Mouse (Mus musculus) brain, embryonic 14.5 days (tissue): ENCODE measurements at regions not wholly inside any gene's neighbourhood (a gene's known extent, or its start where the extent isn't known, plus 50 kb on each side); places are given as distances from the start of the nearest gene placed in this dataset.
A peak's percentile ranks its signal among the peaks of the same experiment; 100 is the strongest.

Experiments
- DNase-seq: peaks from one replicate; pipeline ENCODE4 v3.0.0-alpha.2; 2011; ENCODE audit warnings: low read depth
- CTCF ChIP-seq: fragments of 200-500 bp; IDR thresholded peaks from 2 replicates; pipeline ENCODE4 v1.5.1; 2012; ENCODE audit warnings: inconsistent platforms, mild to moderate bottlenecking, moderate library complexity, borderline replicate concordance; ENCODE audit not compliant: insufficient read depth, insufficient read length; ENCODE audit errors: extremely low read depth
- POLR2A ChIP-seq: fragments of 200-500 bp; IDR thresholded peaks from 2 replicates; pipeline ENCODE4 v1.6.1; 2012; ENCODE audit warnings: mild to moderate bottlenecking, inconsistent platforms, borderline replicate concordance; ENCODE audit not compliant: poor library complexity, insufficient read depth, insufficient read length, severe bottlenecking; ENCODE audit errors: extremely low read depth

GRCm38 (mm10) chr1:39047316-39047715 lies 61.9 kb downstream of the Pdcl3 start:
- TF ChIP-seq POLR2A (no peak), CTCF (no peak)
- DNase-seq, result no peak

- no peak for DNase-seq
- TF ChIP-seq POLR2A, result no peak
- TF ChIP-seq CTCF, result no peak
These were observed 71.9 kb downstream of the Pdcl3 start for GRCm38 (mm10) chr1:39057304-39057703.

- TF ChIP-seq CTCF (no peak), POLR2A (no peak)
- DNase-seq, result no peak
These were observed 77.1 kb downstream of the Pdcl3 start for GRCm38 (mm10) chr1:39062509-39062908.

DNA sequence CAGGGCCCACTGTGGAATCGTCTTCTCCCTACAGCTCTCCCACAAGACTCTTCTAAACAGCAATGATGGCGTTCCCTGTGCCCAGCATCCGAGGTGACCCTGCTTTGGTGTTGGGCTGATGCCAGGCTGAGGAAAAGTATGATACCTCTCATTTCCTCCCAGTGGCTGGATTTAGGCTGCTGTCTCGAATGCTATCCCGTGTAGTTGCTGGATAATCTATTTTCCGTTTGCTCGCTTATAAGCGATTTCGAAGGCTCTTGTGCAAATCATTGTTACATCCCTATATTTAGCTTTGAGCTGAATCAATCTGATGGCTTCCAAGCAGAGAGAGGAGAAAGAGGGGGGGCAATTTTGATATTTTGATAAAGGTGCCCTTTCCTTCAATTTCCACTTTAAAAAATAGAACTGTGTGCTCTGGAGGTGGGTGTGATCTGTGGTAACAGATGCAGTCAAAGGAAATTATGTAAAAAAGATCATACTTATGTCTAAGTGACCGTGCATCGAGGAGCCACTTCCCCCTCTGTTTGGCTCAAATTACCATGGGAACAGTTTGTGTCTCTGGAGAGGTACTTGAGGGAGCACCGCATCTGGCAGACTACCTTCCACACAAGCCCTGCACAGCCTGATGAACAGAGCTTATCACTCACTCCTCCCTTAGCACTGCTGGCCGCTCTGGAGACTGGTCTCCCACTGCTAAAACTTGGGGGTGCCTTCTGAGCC lies 78.4 kb downstream of the Pdcl3 start:
- DNase-seq, result peak; percentile 28
- no peak for TF ChIP-seq CTCF
- TF ChIP-seq POLR2A, result no peak

- no peak for DNase-seq
- TF ChIP-seq CTCF, result no peak
- no peak for TF ChIP-seq POLR2A
These were observed 79.4 kb downstream of the Pdcl3 start for GRCm38 (mm10) chr1:39064781-39065180.

DNA sequence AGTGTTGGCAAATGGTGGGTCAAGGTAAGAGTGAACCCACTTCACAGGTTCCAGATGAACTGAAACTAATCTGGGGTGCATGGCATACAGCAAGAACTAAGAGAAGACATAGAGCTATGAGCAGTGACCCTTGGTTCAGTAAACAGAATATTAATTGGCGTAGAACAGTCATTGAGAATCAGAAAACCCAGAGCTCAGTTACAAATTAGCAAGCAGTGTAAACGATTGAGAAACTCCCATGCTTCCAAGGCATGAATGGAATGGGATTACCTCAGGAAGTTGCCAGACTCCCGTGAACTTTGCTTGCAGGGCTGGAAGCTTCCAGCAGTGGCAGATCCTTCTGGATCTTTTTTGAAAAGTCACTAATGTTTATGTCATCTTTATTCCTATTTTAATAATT lies 82.5 kb downstream of the Pdcl3 start:
- no peak for TF ChIP-seq CTCF
- TF ChIP-seq POLR2A, result no peak
- no peak for DNase-seq

- no peak for TF ChIP-seq CTCF
- DNase-seq, result no peak
These were observed 83.8 kb downstream of the Pdcl3 start for GRCm38 (mm10) chr1:39069086-39069655.

DNA sequence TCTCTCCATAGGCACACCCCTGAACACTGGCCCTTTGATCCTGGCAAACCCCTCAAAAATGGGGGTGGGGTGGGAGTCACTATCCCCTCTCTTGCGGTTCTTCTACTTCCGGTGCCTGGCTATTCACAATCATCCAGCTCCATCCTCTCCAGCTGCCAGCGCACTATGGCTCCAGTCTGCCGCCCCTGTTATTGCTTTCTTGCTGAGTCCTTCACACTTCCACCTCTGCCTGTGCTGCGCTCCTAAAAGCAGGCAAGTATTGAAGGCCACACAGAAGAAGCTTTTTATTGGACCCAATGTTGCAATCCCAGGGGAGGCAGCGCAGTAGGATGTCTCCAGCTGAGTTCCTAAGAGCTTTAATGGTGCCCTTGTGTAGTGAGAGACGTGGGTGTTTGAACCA lies 84.3 kb downstream of the Pdcl3 start:
- no peak for DNase-seq
- TF ChIP-seq POLR2A, result no peak
- no peak for TF ChIP-seq CTCF

DNA sequence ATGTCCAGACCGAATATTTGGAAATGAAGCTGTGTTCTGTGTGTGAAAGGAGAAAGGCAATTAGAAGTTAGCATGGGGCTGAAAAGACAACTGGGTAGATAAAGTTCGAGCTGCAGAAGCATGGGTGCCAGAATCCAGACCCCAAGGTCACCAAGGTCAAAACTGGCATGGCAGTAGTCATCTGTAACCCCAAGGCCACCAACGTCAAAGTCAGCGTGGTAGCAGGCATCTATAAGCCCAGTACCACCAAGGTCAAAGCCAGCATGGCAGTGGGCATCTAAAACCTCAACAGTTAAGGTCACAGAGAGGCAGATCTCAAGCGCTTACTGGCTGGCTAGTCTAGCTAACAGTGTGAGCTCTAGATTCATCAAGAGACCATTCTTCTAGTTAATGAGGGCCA lies 90.6 kb downstream of the Pdcl3 start:
- no peak for DNase-seq
- TF ChIP-seq POLR2A, result no peak
- no peak for TF ChIP-seq CTCF

DNA sequence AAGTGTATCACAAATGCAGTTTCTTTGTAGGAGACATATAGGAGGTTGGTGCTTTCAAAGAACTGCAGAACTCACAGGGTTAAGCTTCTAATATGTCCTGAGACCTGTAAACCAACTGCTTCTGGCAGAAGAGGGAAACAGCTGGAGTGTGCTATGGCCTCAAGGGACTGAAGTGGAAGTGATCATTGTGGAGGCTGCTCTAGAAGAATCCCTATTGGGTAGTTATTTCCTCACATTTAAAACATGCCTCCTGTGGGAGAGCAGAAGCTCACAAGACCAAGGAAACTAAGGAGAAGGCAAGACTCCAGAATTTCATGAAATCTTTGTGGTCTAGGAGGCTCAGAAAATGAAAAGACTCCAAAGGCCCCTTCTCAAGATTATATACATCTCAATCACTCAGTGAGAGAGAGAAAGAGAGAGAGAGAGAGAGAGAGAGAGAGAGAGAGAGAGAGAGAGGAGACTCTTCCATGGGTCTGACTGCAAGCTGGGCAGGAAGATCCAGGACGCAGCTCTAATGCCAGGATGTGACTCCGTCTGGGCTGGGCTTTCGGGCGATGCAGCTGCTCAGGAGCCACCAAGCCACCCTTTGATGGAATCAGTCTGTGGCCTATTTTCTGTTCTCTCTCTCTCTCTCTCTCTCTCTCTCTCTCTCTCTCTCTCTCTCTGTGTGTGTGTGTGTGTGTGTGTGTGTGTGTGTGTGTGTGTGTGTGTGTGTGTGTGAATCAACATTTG lies 93.3 kb downstream of the Pdcl3 start:
- TF ChIP-seq POLR2A (no peak), CTCF (no peak)
- DNase-seq, result no peak

DNA sequence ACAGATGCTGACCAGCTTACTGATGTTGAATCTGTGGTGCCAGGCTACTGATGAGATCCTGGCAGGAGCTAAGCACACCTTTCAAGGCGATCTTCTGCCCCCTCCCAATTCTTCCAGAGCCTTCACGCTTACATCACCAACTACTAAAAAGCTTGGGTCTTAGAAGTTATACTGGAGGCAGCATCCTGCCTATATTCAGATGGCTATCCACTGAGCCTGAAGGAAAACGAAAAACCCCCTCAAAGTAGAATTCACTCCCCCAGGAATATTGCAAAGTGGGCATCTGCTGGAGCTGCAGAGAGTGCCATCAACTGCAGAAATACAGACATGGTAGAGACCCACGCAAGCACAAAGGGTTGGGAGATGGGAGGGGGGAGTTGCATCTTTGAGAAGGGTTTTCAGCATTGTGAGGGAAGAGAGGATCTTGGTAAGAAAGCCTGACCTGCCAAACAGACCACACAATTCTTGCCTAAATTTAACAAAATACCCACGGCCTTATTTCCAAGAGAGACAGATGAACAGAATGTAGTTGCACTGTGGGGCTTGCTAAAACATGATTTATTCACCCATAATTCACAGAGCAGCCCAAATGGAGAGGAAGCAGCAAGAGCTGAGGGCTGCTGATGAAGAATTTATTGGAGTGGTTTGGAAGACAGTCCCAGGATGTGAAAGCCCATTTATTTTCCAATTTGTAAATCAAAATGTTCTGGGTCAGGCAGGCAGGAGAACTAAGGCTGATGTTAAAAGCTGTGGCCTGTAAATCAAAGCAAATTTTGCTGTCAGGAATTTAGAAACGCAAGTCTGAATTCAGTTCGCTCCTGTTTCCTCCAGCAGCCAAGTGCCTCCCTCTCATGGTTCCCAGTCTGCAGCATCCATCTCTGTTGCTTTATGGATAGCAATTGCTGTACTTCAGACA lies 98.8 kb downstream of the Pdcl3 start:
- DNase-seq, result no peak
- TF ChIP-seq POLR2A (no peak), CTCF (no peak)
